Mouse (Mus musculus) liver, embryonic 16.5 days (tissue): ENCODE results near the gene Prx. TPM values are rescaled to one million over a fixed set of nuclear protein-coding genes. Genes with fewer than 3 reads are reported as not detected.
"Not testable (repeated sequence)": the region's sequence is repeated elsewhere in the genome, so short reads cannot be mapped to it uniquely, and the experiment has no call there.

Source experiments
- ATAC-seq: fragments of 200-750 bp; cut with Nextera tagmentation; 2 replicates; pipeline ENCODE4 v1.8.0; 2017; ENCODE audit warnings: low read depth, mild to moderate bottlenecking, moderate number of reproducible peaks, moderate library complexity
- H3K27ac ChIP-seq: fragments of 300-500 bp; sonication (generic); 2 replicates; pipeline ENCODE4 v1.5.1; 2014; ENCODE audit warnings: mild to moderate bottlenecking, low read length
- H3K27me3 ChIP-seq: fragments of 300-500 bp; sonication (generic); 2 replicates; pipeline ENCODE4 v1.6.1; 2014; ENCODE audit warnings: low read depth, low read length, mixed read lengths; ENCODE audit not compliant: control insufficient read depth, insufficient read depth
- H3K36me3 ChIP-seq: fragments of 300-500 bp; sonication (generic); 2 replicates; pipeline ENCODE4 v1.6.1; 2014; ENCODE audit warnings: mild to moderate bottlenecking; ENCODE audit not compliant: control insufficient read depth, insufficient read depth
- H3K4me1 ChIP-seq: fragments of 300-500 bp; sonication (generic); 2 replicates; pipeline ENCODE4 v1.6.1; 2014; ENCODE audit warnings: low read depth, low read length, mixed read lengths; ENCODE audit not compliant: control insufficient read depth
- H3K4me2 ChIP-seq: fragments of 300-500 bp; sonication (generic); 2 replicates; pipeline ENCODE4 v1.6.1; 2014; ENCODE audit warnings: low read depth, low read length, mixed read lengths
- H3K4me3 ChIP-seq: fragments of 300-500 bp; sonication (generic); 2 replicates; pipeline ENCODE4 v1.5.1; 2014; ENCODE audit warnings: low read depth, mild to moderate bottlenecking, low read length
- H3K9ac ChIP-seq: fragments of 300-500 bp; sonication (generic); 2 replicates; pipeline ENCODE4 v1.6.1; 2014; ENCODE audit warnings: low read depth, low read length
- H3K9me3 ChIP-seq: fragments of 300-500 bp; sonication (generic); replicated peaks from 2 replicates; pipeline ENCODE4 v1.6.1; 2016; ENCODE audit warnings: low read length; ENCODE audit not compliant: control insufficient read depth
- WGBS: fragments of 180-500 bp; shearing (Covaris S2); extraction: QIAGEN DNeasy Blood & Tissue Kit; methylation state at CpG from one replicate; pipeline ENCODE4 v1.1.7; 2014; ENCODE audit not compliant: insufficient replicate concordance; 5-methylcytosine and 5-hydroxymethylcytosine counted together
- polyA plus RNA-seq: library from polyadenylated mRNA; unstranded; fragments of >200 nt; fragmentation: Nextera tagmentation; extraction: Ambion mirVana; gene quantifications from 2 replicates; pipeline ENCODE4 v1.2.1, GENCODE M21; 2015

The Prx gene
- polyA plus RNA-seq, 1 experiment from 2014 or later = 0.74 TPM

GRCm38 (mm10) chr7:27489270-27489869 lies 9.8 kb upstream of the Prx start:
- ATAC-seq = no peak
- peaks cover 52% of the 10 kb centered on the region for H3K4me1 ChIP-seq
- H3K27ac ChIP-seq = peak overlapping the region; percentile 97
- peaks cover 10% of the 10 kb centered on the region for H3K36me3 ChIP-seq
- H3K4me3 ChIP-seq = no peak overlapping the region; the same call in 1 of the 2 replicates
- H3K27me3 ChIP-seq = no peaks in the 10 kb centered on the region
- no peaks in the 10 kb centered on the region for H3K9me3 ChIP-seq
- peak overlapping the region; percentile 88; the same call in 1 of the 2 replicates for H3K4me2 ChIP-seq
- WGBS = 86% methylated on average over 25 of the region's 25 CpGs
- peak overlapping the region; percentile 78; the same call in 1 of the 2 replicates for H3K9ac ChIP-seq

- peaks cover 10% of the 10 kb centered on the region for H3K36me3 ChIP-seq
- H3K9me3 ChIP-seq = no peaks in the 10 kb centered on the region
- peak overlapping the region; percentile 78 for H3K9ac ChIP-seq
- no peaks in the 10 kb centered on the region for H3K27me3 ChIP-seq
- H3K27ac ChIP-seq = peak overlapping the region; percentile 94
- H3K4me1 ChIP-seq = peaks cover 49% of the 10 kb centered on the region
- no peak for ATAC-seq
- WGBS = 20% methylated on average over 4 of the region's 4 CpGs
- peak overlapping the region; percentile 88 for H3K4me2 ChIP-seq
- peak overlapping the region; percentile 65 for H3K4me3 ChIP-seq
Measured at GRCm38 (mm10) chr7:27490227-27490542, 8.9 kb upstream of the Prx start.

GRCm38 (mm10) chr7:27490543-27491329 lies 8.4 kb upstream of the Prx start:
- H3K4me1 ChIP-seq = peaks cover 43% of the 10 kb centered on the region
- H3K36me3 ChIP-seq = peaks cover 10% of the 10 kb centered on the region
- no peaks in the 10 kb centered on the region for H3K9me3 ChIP-seq
- H3K9ac ChIP-seq = peak overlapping the region; percentile 78
- H3K27me3 ChIP-seq = no peaks in the 10 kb centered on the region
- WGBS = under 1% methylated on average over 31 of the region's 33 CpGs
- H3K4me2 ChIP-seq = peak overlapping the region; percentile 88
- peak overlapping the region; percentile 65 for H3K4me3 ChIP-seq
- H3K27ac ChIP-seq = peak overlapping the region; percentile 94
- peak; percentile 82 for ATAC-seq

GRCm38 (mm10) chr7:27491856-27492255 lies 7.3 kb upstream of the Prx start:
- peak overlapping the region; percentile 65; the same call in 1 of the 2 replicates for H3K4me3 ChIP-seq
- H3K9me3 ChIP-seq = no peaks in the 10 kb centered on the region
- H3K27me3 ChIP-seq = no peaks in the 10 kb centered on the region
- 74% methylated on average over 7 of the region's 7 CpGs for WGBS
- peak overlapping the region; percentile 94 for H3K27ac ChIP-seq
- ATAC-seq = no peak
- peaks cover 10% of the 10 kb centered on the region for H3K36me3 ChIP-seq
- H3K4me1 ChIP-seq = peaks cover 42% of the 10 kb centered on the region
- H3K4me2 ChIP-seq = peak overlapping the region; percentile 88
- H3K9ac ChIP-seq = peak overlapping the region; percentile 78; the same call in 1 of the 2 replicates

- no peak overlapping the region for H3K9ac ChIP-seq
- peaks cover 10% of the 10 kb centered on the region for H3K36me3 ChIP-seq
- no peak overlapping the region for H3K4me2 ChIP-seq
- no peak for ATAC-seq
- no peak overlapping the region for H3K27ac ChIP-seq
- peaks cover 47% of the 10 kb centered on the region for H3K4me1 ChIP-seq
- no peaks in the 10 kb centered on the region for H3K9me3 ChIP-seq
- no peaks in the 10 kb centered on the region for H3K27me3 ChIP-seq
- no peak overlapping the region for H3K4me3 ChIP-seq
- WGBS = 47% methylated on average over 3 of the region's 3 CpGs
Measured at GRCm38 (mm10) chr7:27493022-27493421, 6.1 kb upstream of the Prx start.

GRCm38 (mm10) chr7:27493450-27493849 lies 5.7 kb upstream of the Prx start:
- Histone ChIP-seq H3K36me3 (peaks cover 10% of the 10 kb centered on the region), H3K4me2 (no peak overlapping the region), H3K9ac (no peak overlapping the region), H3K27me3 (no peaks in the 10 kb centered on the region), H3K4me3 (no peak overlapping the region), H3K27ac (no peak overlapping the region), H3K4me1 (peaks cover 43% of the 10 kb centered on the region), H3K9me3 (no peaks in the 10 kb centered on the region)
- 76% methylated on average over 5 of the region's 5 CpGs for WGBS
- ATAC-seq = no peak

- H3K4me3 ChIP-seq, H3K36me3 ChIP-seq, H3K27ac ChIP-seq, H3K4me2 ChIP-seq, ATAC-seq, H3K27me3 ChIP-seq, H3K9ac ChIP-seq, H3K9me3 ChIP-seq: not testable (repeated sequence)
- peaks cover 29% of the 10 kb centered on the region for H3K4me1 ChIP-seq
- 76% methylated on average over 9 of the region's 9 CpGs for WGBS
Measured at GRCm38 (mm10) chr7:27494659-27495367, 4.3 kb upstream of the Prx start.

- H3K27me3 ChIP-seq = no peaks in the 10 kb centered on the region
- H3K27ac ChIP-seq = no peak overlapping the region
- WGBS = 45% methylated on average over 4 of the region's 4 CpGs
Measured at GRCm38 (mm10) chr7:27501620-27502019, 2.5 kb downstream of the Prx start.

More at GRCm38 (mm10) chr7:27501620-27502019, 2.5 kb downstream of the Prx start:
- Histone ChIP-seq H3K4me2 (no peak overlapping the region), H3K4me1 (peaks cover 13% of the 10 kb centered on the region), H3K36me3 (no peaks in the 10 kb centered on the region), H3K9me3 (no peaks in the 10 kb centered on the region), H3K9ac (no peak overlapping the region), H3K4me3 (no peak overlapping the region)
- no peak for ATAC-seq
